Mouse (Mus musculus) spleen, postnatal 4 days (tissue): ENCODE measurements around the gene Per1.

Experiments used
- DNase-seq, 2 experiments: peaks; one replicate each; pipeline ENCODE4 v3.0.0; 2022; ENCODE audit warnings: low spot score in 2 of 2

The Per1 gene

DNA sequence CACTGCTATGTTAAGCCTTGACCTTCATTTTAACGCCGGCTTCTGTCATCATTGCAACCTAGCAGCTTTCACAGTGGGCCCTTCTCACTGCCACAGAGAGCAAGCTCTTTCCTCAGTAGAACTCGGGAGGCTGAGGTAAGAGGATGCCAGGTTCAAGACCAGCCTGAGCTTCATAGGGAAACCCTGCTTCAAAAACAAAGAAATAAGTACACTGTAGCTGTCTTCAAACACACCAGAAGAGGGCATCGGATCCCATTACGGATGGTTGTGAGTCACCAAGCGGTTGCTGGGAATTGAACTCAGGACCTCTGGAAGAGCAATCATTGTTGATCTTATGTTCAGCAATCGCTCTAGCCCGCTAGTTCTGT lies 14.2 kb upstream of the Per1 start:
- DNase-seq = no peak

DNA sequence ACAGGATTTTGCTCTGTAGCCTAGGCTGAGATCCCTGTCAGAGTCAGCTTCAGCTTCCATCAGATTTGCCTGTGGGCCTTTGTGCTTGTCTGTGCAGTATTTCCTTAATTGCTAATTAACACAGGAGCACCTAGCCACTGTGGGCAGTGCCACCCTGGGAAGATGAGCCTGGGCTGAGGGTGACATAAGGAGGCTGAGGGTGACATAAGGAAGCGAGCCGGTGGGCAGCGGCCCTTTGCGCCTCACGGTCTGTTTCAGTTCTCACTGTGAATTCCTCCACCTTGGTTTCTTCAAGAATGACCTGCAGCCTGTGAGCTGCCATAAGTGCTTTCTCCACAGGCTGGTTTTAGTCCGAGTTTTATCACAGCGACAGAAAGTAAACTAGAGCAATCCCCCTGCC lies 13.4 kb upstream of the Per1 start:
- peak in 1 of 2 experiments; percentile 58 for DNase-seq

DNA sequence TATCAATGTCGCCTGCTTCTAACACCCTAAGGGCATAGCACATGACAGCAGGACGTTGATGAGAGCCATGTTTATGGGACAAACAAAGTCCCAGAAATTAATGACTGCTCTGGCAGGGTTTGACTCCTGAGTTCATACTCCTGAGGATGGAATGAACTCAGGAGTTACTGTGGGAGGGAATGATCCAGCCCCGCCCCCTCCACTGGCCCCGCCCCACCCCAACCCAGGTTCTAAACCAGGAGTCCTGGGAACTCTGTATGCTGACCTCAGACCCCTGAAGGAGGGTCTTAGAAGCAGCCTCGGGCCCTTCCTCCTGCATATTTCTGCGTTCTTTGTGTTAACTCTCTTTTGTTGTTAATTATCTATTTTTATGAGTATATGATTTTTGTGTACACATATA lies 9.4 kb upstream of the Per1 start:
- no peak for DNase-seq

DNA sequence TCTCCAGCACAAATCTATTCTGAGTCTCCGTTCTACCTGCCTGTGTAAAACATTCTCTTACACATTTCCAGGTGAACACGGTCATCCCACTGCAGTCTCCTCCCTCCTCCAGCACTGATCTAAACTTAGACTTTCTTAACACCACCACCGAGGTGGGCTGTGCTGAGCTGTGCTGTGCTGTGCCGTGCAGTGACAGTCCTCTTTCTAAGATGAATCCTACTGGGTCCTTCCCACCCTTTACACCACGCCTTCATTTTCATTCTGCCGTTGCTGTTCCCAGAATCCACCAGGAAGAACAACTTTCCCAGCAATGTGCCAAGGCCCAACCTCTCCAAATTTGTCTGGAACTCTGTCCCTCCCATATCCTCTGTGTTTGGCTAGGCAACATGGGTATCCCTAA lies 8.6 kb upstream of the Per1 start:
- DNase-seq = no peak

DNA sequence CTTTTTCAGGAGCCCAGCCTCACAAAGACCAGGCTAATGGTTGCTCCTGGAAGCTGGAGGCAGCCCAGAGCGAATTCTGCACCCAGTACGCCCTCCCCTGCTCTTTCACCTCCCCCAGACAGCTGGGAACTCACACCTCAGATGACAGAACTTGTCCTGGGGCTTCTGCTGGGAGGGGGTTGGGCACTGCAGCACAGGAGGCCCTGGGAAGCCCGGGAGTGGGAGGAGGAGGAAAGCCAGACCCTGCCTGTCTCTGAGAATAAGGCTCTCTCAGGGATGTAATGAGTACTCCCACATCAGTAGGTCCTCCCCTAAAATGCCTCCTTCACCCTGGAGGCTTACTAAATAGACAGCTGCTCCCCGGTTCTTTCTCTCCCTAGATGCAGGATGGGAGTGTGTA lies 7.9 kb upstream of the Per1 start:
- peak in 1 of 2 experiments; percentile 55 for DNase-seq

DNA sequence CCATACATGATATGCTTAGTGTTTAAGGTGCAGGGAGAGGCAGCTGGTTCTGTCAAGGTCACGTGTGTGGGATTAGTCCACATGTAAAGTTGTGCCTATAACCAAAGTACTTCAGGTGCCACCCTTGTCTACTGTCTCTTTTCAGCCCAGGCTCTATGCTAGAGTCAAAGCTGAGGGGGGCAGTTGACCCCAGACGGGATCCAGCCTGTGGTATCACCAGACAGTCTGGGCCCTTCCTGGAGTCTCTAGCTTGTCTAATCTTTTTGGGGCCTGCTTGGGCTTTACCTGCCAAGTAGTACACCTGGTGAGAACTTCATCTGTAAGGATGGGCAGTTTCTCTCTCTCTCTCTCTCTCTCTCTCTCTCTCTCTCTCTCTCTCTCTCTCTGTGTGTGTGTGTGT lies 7.4 kb upstream of the Per1 start:
- DNase-seq = peak in 1 of 2 experiments; percentile 54

GRCm38 (mm10) chr11:69088103-69088855 lies 6.7 kb upstream of the Per1 start, which contains the start of gene Vamp2:
Gene Vamp2, plus strand, starts transcription at chr11:69088490.
- peak; percentile 84 to 95 for DNase-seq

- DNase-seq = peak; percentile 48 to 76
Observed at GRCm38 (mm10) chr11:69088856-69089615, 6.0 kb upstream of the Per1 start.

DNA sequence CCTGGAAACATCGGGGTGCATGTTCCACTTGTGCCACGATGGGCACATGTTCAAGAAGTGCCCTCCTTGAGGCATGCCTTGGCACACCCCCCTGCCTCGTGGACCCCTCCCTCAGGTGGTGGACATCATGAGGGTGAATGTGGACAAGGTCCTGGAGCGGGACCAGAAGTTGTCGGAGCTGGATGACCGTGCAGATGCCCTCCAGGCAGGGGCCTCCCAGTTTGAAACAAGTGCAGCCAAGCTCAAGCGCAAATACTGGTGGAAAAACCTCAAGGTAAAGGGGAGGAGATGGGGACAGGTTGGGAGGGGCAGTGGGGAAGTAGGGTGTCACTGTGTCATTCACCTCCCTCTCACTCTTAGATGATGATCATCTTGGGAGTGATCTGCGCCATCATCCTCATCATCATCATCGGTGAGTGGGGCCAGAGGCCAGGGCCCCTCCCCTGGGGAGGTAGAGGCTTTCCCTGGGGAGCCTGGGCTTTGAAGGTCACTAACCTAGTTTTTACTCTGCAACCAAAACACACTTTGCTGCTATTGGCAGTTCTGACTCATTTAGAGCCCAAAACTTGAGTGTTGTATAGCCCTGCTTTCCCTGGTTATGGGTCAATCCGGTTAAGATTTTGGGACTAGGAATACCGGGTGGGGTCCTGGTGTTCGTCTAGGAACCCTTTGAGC lies 5.3 kb upstream of the Per1 start:
- peak in 1 of 2 experiments; percentile 71 for DNase-seq

DNA sequence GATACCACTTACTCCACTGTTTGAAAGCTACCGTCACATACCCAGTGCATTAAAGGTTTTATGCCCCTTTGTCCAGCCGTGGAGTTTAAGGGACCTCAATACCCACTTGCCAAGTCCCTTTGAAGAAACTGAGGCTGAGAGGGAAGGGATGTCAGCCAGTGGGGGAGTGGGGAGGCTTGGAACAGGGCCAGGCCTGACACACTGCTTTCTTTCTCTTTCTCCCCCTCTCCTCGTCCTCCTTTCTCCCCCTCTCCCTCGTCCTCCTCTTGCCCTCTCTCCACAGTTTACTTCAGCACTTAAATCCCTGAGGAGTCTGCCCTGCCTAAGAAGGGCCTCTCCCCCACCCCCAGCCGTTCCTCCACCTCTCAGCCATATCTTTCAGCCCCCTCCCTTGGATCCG lies 4.7 kb upstream of the Per1 start:
- DNase-seq = peak in 1 of 2 experiments; percentile 54

GRCm38 (mm10) chr11:69091566-69092385 lies 3.2 kb upstream of the Per1 start:
- peak in 1 of 2 experiments; percentile 61 for DNase-seq

DNA sequence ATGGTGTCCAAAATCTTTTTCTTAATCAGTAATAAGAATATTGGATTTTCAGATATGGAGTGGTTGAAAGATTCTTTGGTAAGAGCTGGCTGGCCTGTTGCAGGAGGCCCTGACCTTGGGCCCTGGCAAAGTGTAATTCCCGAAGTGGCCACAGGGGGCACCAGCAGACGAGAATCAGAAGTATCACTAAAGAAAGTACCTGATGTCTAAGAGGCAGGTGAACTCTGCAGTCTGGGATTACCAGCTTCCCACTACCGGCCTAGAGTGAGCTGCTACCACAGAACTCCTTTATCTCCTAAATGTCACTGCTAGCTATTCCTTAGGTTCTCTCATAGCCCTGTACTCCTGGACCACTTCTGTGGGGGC lies 2.6 kb upstream of the Per1 start:
- peak; percentile 91 to 98 for DNase-seq

DNA sequence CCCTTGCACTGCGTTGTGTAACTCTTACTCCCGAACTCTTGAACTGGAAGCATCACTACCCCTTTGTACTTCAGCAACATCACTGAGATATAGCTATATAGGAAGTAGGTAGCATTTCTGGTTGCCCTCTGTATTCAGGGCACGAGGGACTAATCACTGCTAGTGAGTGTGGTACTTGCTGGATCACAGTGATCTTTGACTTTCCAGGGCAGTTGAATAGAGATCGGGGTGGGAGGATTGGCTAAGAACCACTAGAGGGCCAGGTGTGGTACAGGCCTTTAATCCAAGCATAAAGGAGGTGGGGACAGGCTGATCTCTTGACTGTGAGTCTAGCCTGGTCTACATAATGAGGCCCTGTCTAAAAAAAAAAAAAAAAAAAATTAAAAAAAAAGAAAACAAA lies 2.1 kb upstream of the Per1 start:
- peak in 1 of 2 experiments; percentile 56 for DNase-seq

GRCm38 (mm10) chr11:69093856-69094255 lies 1.2 kb upstream of the Per1 start:
- peak in 1 of 2 experiments; percentile 58 for DNase-seq

- DNase-seq = peak in 1 of 2 experiments; percentile 73
Observed at GRCm38 (mm10) chr11:69095511-69096231, 654 bp downstream of the Per1 start.

GRCm38 (mm10) chr11:69096360-69096986 lies 1.5 kb downstream of the Per1 start:
- no peak for DNase-seq

DNA sequence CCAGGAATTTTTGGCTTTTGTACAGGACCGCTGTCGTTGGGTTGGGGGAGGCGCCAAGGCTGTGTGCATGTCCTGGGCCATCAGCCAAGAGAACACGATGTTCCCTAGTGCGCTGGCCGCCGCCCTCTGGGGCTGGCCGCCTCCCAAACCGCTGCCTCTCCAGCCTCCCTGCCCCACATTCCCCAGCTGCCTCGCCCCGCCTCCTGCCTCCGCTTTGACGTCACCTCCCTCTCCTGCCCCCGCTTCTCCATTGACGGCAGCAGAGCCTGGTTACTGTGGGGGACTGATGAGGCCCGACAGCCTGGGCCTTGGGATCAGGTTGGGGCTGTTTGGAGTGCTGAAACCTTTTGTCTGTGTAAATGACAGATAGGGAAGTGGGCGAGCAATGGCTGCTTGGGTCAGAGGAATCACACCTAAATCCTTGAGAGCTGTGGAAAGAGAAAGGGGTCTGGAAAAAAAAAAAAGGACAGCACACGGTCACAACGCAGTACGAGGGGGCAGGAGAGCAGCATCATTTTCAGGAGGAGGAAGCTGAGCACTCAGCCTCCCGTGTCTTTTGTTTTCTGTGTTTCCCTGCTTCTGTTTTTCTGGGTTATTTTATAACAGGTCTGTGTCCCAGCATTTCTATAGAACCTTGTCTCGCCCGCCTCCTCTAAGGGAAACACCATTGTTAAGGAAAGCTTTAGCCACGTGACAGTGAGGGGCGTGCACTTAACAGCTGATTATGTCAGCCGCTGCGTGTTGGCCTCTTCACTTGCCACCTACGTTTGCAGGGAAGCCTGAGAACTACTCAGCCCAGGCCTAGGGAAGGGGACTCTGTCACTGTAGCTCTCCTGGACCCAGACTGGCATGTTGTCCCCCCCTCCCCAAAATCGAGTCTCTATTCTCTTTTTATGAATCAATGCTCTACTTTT lies 2.2 kb downstream of the Per1 start:
- peak; percentile 96 to 97 for DNase-seq

DNA sequence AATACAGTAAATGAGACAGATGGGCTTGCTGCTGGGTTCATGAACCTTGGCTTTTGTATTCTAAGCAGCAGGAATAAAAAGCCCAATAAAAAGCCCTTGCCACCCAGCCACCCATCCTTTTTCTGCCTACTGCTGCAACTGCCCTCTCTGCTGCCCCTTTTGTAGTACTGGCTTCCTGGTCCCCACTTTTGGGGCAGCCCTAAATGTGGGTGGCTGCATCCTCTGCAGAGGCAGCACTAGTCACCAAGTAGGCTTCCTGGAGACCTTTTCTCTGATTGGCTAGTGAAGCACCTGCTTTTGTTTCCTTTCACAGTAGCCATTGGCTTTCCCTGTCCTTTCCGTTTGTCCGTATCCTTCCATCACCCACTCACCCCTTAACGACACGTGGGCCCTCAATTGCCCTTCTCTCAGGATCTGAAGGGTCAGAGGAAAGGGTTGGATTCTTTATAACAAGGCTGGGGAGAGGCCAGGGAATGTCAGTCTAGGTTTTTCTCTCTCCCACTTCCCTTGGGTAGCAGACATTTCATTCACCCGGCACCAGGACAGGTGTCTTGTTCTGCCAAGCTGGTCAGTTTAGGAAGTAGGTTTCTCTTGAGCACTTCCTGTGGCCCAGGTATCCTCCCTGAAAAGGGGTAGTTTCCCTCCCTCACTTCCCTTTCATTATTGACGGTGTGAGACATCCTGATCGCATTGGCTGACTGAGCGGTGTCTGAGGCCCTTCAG lies 3.2 kb downstream of the Per1 start:
- peak in 1 of 2 experiments; percentile 62 for DNase-seq

DNA sequence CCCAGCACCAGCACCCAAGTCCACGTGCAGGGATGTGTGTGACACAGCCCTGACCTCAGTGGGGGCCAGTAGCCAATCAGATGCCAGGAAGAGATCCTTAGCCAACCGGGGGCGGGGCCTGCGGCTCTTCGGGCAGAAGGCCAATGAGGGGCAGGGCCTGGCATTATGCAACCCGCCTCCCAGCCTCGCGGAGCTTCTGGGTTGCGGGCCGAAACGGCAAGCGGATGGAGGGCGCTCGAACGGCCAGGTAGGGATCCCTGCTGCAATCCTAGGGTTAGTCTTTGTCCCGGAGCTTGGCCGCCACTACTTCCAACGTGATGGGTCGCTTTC lies 3.7 kb downstream of the Per1 start:
- peak; percentile 96 for DNase-seq
